Mouse (Mus musculus): ENCODE results near the gene Asb2. TPM values are rescaled to one million over a fixed set of nuclear protein-coding genes. Genes with fewer than 3 reads are reported as not detected.

Gene Asb2
- polyA plus RNA-seq, 2 experiments: 2.5 to 3.6 TPM

GRCm38 (mm10) chr12:103333426-103333825 lies 22.4 kb downstream of the Asb2 start:
- ATAC-seq (ENCODE audit: insufficient read depth) (no peak), DNase-seq (ENCODE audit: low read depth in 3 of 3, low spot score in 3 of 3) (no peak)
- Histone ChIP-seq H3K4me3 (ENCODE audit: insufficient read depth in 1 of 2, low read depth in 2 of 2, low read length in 2 of 2) (no peak overlapping the region), H3K36me3 (replicated peaks; ENCODE audit: control insufficient read depth, insufficient read depth, low read depth) (no peaks in the 10 kb centered on the region), H3K9me3 (ENCODE audit: control insufficient read depth, low read length) (no peaks in the 10 kb centered on the region), H3K27me3 (ENCODE audit: control insufficient read depth, insufficient read depth, low read length) (no peaks in the 10 kb centered on the region), H3K9ac (replicated peaks) (no peak overlapping the region), H3K4me1 (replicated peaks; ENCODE audit: control insufficient read depth in 2 of 2, insufficient read depth in 2 of 2, low read length in 1 of 2) (no peaks in the 10 kb centered on the region), H3K27ac (no peak overlapping the region), H3K4me2 (ENCODE audit: low read depth) (no peak overlapping the region)
- TF ChIP-seq EP300 (IDR thresholded peaks at IDR 0.05; ENCODE audit: low read depth): no peak
- no peak for TF ChIP-seq CTCF (IDR thresholded peaks at IDR 0.05; ENCODE audit: low read depth)
- 79% methylated on average over 15 of the region's 15 CpGs for WGBS (ENCODE audit: insufficient replicate concordance)

- no peak overlapping the region for H3K4me3 ChIP-seq (ENCODE audit: insufficient read depth in 1 of 2, low read depth in 2 of 2, low read length in 2 of 2)
- DNase-seq (ENCODE audit: low read depth in 3 of 3, low spot score in 3 of 3) (no peak), ATAC-seq (ENCODE audit: insufficient read depth) (no peak)
- 7% methylated on average over 2 of the region's 2 CpGs for WGBS (ENCODE audit: insufficient replicate concordance)
- TF ChIP-seq CTCF (IDR thresholded peaks at IDR 0.05; ENCODE audit: low read depth) (no peak), EP300 (IDR thresholded peaks at IDR 0.05; ENCODE audit: low read depth) (no peak)
- no peak overlapping the region for H3K27ac ChIP-seq
- H3K27me3 ChIP-seq (ENCODE audit: control insufficient read depth, insufficient read depth, low read length): no peaks in the 10 kb centered on the region
- H3K9ac ChIP-seq (replicated peaks): no peak overlapping the region
- no peaks in the 10 kb centered on the region for H3K9me3 ChIP-seq (ENCODE audit: control insufficient read depth, low read length)
- H3K36me3 ChIP-seq (replicated peaks; ENCODE audit: control insufficient read depth, insufficient read depth, low read depth): no peaks in the 10 kb centered on the region
- H3K4me2 ChIP-seq (ENCODE audit: low read depth): no peak overlapping the region
- no peaks in the 10 kb centered on the region for H3K4me1 ChIP-seq (replicated peaks; ENCODE audit: control insufficient read depth in 2 of 2, insufficient read depth in 2 of 2, low read length in 1 of 2)
Observed at GRCm38 (mm10) chr12:103332879-103333278, 22.9 kb downstream of the Asb2 start.

- Histone ChIP-seq H3K27me3 (ENCODE audit: control insufficient read depth, insufficient read depth, low read length) (no peaks in the 10 kb centered on the region), H3K9me3 (ENCODE audit: control insufficient read depth, low read length) (no peaks in the 10 kb centered on the region), H3K27ac (no peak overlapping the region), H3K4me1 (replicated peaks; ENCODE audit: control insufficient read depth in 2 of 2, insufficient read depth in 2 of 2, low read length in 1 of 2) (no peaks in the 10 kb centered on the region), H3K9ac (replicated peaks) (no peak overlapping the region), H3K4me2 (ENCODE audit: low read depth) (no peak overlapping the region), H3K4me3 (ENCODE audit: insufficient read depth in 1 of 2, low read depth in 2 of 2, low read length in 2 of 2) (no peak overlapping the region), H3K36me3 (replicated peaks; ENCODE audit: control insufficient read depth, insufficient read depth, low read depth) (no peaks in the 10 kb centered on the region)
- 32% methylated on average over 4 of the region's 4 CpGs for WGBS (ENCODE audit: insufficient replicate concordance)
- no peak for ATAC-seq (ENCODE audit: insufficient read depth)
- DNase-seq (ENCODE audit: low read depth in 3 of 3, low spot score in 3 of 3): no peak
- no peak for TF ChIP-seq CTCF (IDR thresholded peaks at IDR 0.05; ENCODE audit: low read depth)
- no peak for TF ChIP-seq EP300 (IDR thresholded peaks at IDR 0.05; ENCODE audit: low read depth)
Observed at GRCm38 (mm10) chr12:103331491-103331890, 24.3 kb downstream of the Asb2 start.

- Histone ChIP-seq H3K27me3 (ENCODE audit: control insufficient read depth, insufficient read depth, low read length) (peaks cover 4% of the 10 kb centered on the region), H3K9ac (replicated peaks) (no peak overlapping the region), H3K4me2 (ENCODE audit: low read depth) (no peak overlapping the region), H3K4me1 (replicated peaks; ENCODE audit: control insufficient read depth in 2 of 2, insufficient read depth in 2 of 2, low read length in 1 of 2) (no peaks in the 10 kb centered on the region), H3K36me3 (replicated peaks; ENCODE audit: control insufficient read depth, insufficient read depth, low read depth) (no peaks in the 10 kb centered on the region), H3K9me3 (ENCODE audit: control insufficient read depth, low read length) (no peaks in the 10 kb centered on the region), H3K4me3 (ENCODE audit: insufficient read depth in 1 of 2, low read depth in 2 of 2, low read length in 2 of 2) (no peak overlapping the region), H3K27ac (no peak overlapping the region)
- no peak for DNase-seq (ENCODE audit: low read depth in 3 of 3, low spot score in 3 of 3)
- no peak for TF ChIP-seq EP300 (IDR thresholded peaks at IDR 0.05; ENCODE audit: low read depth)
- TF ChIP-seq CTCF (IDR thresholded peaks at IDR 0.05; ENCODE audit: low read depth): no peak
- WGBS (ENCODE audit: insufficient replicate concordance): 51% methylated on average over 7 of the region's 7 CpGs
- ATAC-seq (ENCODE audit: insufficient read depth): no peak
Observed at GRCm38 (mm10) chr12:103328448-103329191, 27.2 kb downstream of the Asb2 start.

GRCm38 (mm10) chr12:103327107-103327506 lies 28.7 kb downstream of the Asb2 start:
- Histone ChIP-seq H3K4me1 (replicated peaks; ENCODE audit: control insufficient read depth in 2 of 2, insufficient read depth in 2 of 2, low read length in 1 of 2) (no peaks in the 10 kb centered on the region), H3K36me3 (replicated peaks; ENCODE audit: control insufficient read depth, insufficient read depth, low read depth) (no peaks in the 10 kb centered on the region), H3K4me3 (ENCODE audit: insufficient read depth in 1 of 2, low read depth in 2 of 2, low read length in 2 of 2) (no peak overlapping the region), H3K9ac (replicated peaks) (no peak overlapping the region), H3K27ac (no peak overlapping the region), H3K4me2 (ENCODE audit: low read depth) (no peak overlapping the region), H3K27me3 (ENCODE audit: control insufficient read depth, insufficient read depth, low read length) (peaks cover 4% of the 10 kb centered on the region), H3K9me3 (ENCODE audit: control insufficient read depth, low read length) (no peaks in the 10 kb centered on the region)
- 34% methylated on average over 7 of the region's 7 CpGs for WGBS (ENCODE audit: insufficient replicate concordance)
- ATAC-seq (ENCODE audit: insufficient read depth) (no peak), DNase-seq (ENCODE audit: low read depth in 3 of 3, low spot score in 3 of 3) (no peak)
- TF ChIP-seq CTCF (IDR thresholded peaks at IDR 0.05; ENCODE audit: low read depth): no peak
- TF ChIP-seq EP300 (IDR thresholded peaks at IDR 0.05; ENCODE audit: low read depth): no peak
